Mouse (Mus musculus) E14TG2a.4 (cell line): ENCODE results near the gene I0C0044D17Rik.

Experiments
- CTCF ChIP-seq: conservative IDR thresholded peaks from 2 replicates; pipeline ENCODE4 v1.5.1; 2014; ENCODE audit warnings: low read length
- NANOG ChIP-seq: IDR thresholded peaks from 2 replicates; pipeline ENCODE4 v1.6.1; 2014; ENCODE audit warnings: borderline replicate concordance, low read length, mixed read lengths
- POU5F1 ChIP-seq: IDR thresholded peaks from 2 replicates; pipeline ENCODE4 v1.6.1; 2014; ENCODE audit warnings: low read length, borderline replicate concordance

GRCm38 (mm10) chr4:98831726-98832125, 8.1 kb upstream of the I0C0044D17Rik start:
- TF ChIP-seq CTCF, result no peak
- TF ChIP-seq NANOG, result no peak
- TF ChIP-seq POU5F1, result no peak
